Mouse (Mus musculus) G1E (cell line): ENCODE results near the gene Cyp3a41b.
"Not testable (repeated sequence)": the region's sequence is repeated elsewhere in the genome, so short reads cannot be mapped to it uniquely, and the experiment has no call there.

Experiments used
- CTCF ChIP-seq: IDR thresholded peaks from 2 replicates; pipeline ENCODE4 v1.5.1; 2012; ENCODE audit warnings: low read depth, low read length, inconsistent platforms, mixed read lengths
- GATA1 ChIP-seq: IDR thresholded peaks from 2 replicates; pipeline ENCODE4 v1.6.1; 2012; ENCODE audit warnings: borderline replicate concordance, low read length, inconsistent platforms, mixed read lengths
- TAL1 ChIP-seq: conservative IDR thresholded peaks from 2 replicates; pipeline ENCODE4 v1.6.1; 2012; ENCODE audit warnings: low read depth, low read length, inconsistent platforms, mixed read lengths

DNA sequence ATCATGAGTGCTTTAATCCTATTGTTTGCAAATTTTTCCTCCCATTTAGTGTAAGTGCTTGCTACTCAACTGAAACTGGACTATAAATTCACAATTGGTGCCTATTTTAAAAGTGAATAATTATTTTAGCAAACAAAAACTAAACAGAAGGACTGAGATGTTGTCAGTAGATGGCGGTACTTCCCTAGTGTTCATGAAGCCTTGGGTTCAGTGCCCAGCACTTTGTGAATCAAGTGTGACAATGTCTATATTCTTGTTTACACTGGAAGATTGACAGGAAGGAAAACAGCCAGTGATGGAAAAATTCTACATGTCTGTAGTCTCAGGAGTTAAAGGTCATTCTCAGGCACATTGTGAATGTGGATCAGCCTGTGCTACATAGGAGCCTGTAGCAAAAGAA, 47.8 kb upstream of the Cyp3a41b start:
- not testable (repeated sequence) for TF ChIP-seq CTCF, GATA1, TAL1
